Mouse (Mus musculus) limb, embryonic 12.5 days (tissue): Measurements from ENCODE around the gene Tmem54. TPM values are rescaled to one million over a fixed set of nuclear protein-coding genes. Genes with fewer than 3 reads are reported as not detected.

ENCODE experiments used
- ATAC-seq: fragments of 200-750 bp; cut with Nextera tagmentation; 2 replicates; pipeline ENCODE4 v1.8.0; 2017; ENCODE audit warnings: low read depth, moderate TSS enrichment; ENCODE audit not compliant: insufficient number of reproducible peaks, insufficient read depth, low FRiP score, low TSS enrichment
- H3K27ac ChIP-seq: fragments of 300-500 bp; sonication (generic); 2 replicates; pipeline ENCODE4 v1.5.1; 2016; ENCODE audit warnings: mild to moderate bottlenecking, moderate library complexity
- H3K27me3 ChIP-seq: fragments of 300-500 bp; sonication (generic); 2 replicates; pipeline ENCODE4 v1.6.1; 2016; ENCODE audit warnings: mild to moderate bottlenecking, moderate library complexity
- H3K36me3 ChIP-seq: fragments of 300-500 bp; sonication (generic); 2 replicates; pipeline ENCODE4 v1.6.1; 2016; ENCODE audit warnings: mild to moderate bottlenecking, moderate library complexity
- H3K4me1 ChIP-seq: fragments of 300-500 bp; sonication (generic); replicated peaks from 2 replicates; pipeline ENCODE4 v1.6.1; 2016
- H3K4me2 ChIP-seq: fragments of 300-500 bp; sonication (generic); 2 replicates; pipeline ENCODE4 v1.6.1; 2016; ENCODE audit warnings: mild to moderate bottlenecking, moderate library complexity
- H3K4me3 ChIP-seq: fragments of 300-500 bp; sonication (generic); replicated peaks from 2 replicates; pipeline ENCODE4 v1.5.1; 2016; ENCODE audit warnings: mild to moderate bottlenecking
- H3K9ac ChIP-seq: fragments of 300-500 bp; sonication (generic); replicated peaks from 2 replicates; pipeline ENCODE4 v1.6.1; 2016; ENCODE audit warnings: mild to moderate bottlenecking, moderate library complexity
- H3K9me3 ChIP-seq: fragments of 300-500 bp; sonication (generic); 2 replicates; pipeline ENCODE4 v1.6.1; 2016; ENCODE audit warnings: mild to moderate bottlenecking, moderate library complexity
- WGBS: fragments of 180-500 bp; shearing (Covaris S2); methylation state at CpG from one replicate; pipeline ENCODE4 v1.1.7; 2016; 5-methylcytosine and 5-hydroxymethylcytosine counted together
- polyA plus RNA-seq: library from polyadenylated mRNA; unstranded; fragments of >200 nt; fragmentation: Nextera tagmentation; extraction: Ambion mirVana; gene quantifications from 2 replicates; pipeline ENCODE4 v1.2.1, GENCODE M21; 2016

Tmem54 gene
- polyA plus RNA-seq, 1 experiment from 2014 or later, result 4.2 TPM

- no peak overlapping the region for H3K9ac ChIP-seq
- no peaks in the 10 kb centered on the region for H3K9me3 ChIP-seq
- H3K4me2 ChIP-seq, result no peak overlapping the region
- no peak for ATAC-seq
- H3K4me1 ChIP-seq, result peaks cover 8% of the 10 kb centered on the region
- WGBS, result 91% methylated on average over 11 of the region's 11 CpGs
- H3K36me3 ChIP-seq, result peaks cover 27% of the 10 kb centered on the region; the same call in 1 of the 2 replicates
- H3K27me3 ChIP-seq, result peaks cover 17% of the 10 kb centered on the region
- H3K4me3 ChIP-seq, result no peak overlapping the region
- H3K27ac ChIP-seq, result no peak overlapping the region
These were observed 37.2 kb downstream of the Tmem54 start for GRCm38 (mm10) chr4:129142439-129143045.

DNA sequence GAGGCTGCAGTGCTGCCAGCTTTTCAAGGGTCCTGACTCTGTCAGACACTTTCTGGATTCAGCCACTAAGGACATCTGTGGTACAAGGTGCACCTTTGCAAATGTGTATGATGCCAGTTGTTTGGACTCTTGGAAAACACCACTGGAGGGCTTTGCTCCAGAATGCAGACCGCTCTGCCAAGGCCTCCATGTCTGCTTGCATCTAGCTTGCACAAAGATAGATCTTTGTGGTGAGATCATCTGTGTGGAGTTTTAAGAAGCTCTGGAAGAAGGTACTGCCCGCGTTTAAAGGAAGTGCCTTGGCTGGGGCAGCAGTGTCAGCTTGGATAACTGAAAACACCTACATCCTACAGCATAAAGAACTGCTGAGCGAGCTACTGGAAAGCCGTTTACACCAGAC lies 38.2 kb downstream of the Tmem54 start:
- no peak overlapping the region for H3K4me3 ChIP-seq
- 85% methylated on average over 5 of the region's 5 CpGs for WGBS
- H3K4me2 ChIP-seq, result no peak overlapping the region
- peaks cover 5% of the 10 kb centered on the region; the same call in 1 of the 2 replicates for H3K4me1 ChIP-seq
- H3K9me3 ChIP-seq, result no peaks in the 10 kb centered on the region
- peaks cover 36% of the 10 kb centered on the region; the same call in 1 of the 2 replicates for H3K36me3 ChIP-seq
- H3K9ac ChIP-seq, result no peak overlapping the region
- peaks cover 7% of the 10 kb centered on the region; the same call in 1 of the 2 replicates for H3K27me3 ChIP-seq
- peak overlapping the region; percentile 14 for H3K27ac ChIP-seq
- ATAC-seq, result no peak

DNA sequence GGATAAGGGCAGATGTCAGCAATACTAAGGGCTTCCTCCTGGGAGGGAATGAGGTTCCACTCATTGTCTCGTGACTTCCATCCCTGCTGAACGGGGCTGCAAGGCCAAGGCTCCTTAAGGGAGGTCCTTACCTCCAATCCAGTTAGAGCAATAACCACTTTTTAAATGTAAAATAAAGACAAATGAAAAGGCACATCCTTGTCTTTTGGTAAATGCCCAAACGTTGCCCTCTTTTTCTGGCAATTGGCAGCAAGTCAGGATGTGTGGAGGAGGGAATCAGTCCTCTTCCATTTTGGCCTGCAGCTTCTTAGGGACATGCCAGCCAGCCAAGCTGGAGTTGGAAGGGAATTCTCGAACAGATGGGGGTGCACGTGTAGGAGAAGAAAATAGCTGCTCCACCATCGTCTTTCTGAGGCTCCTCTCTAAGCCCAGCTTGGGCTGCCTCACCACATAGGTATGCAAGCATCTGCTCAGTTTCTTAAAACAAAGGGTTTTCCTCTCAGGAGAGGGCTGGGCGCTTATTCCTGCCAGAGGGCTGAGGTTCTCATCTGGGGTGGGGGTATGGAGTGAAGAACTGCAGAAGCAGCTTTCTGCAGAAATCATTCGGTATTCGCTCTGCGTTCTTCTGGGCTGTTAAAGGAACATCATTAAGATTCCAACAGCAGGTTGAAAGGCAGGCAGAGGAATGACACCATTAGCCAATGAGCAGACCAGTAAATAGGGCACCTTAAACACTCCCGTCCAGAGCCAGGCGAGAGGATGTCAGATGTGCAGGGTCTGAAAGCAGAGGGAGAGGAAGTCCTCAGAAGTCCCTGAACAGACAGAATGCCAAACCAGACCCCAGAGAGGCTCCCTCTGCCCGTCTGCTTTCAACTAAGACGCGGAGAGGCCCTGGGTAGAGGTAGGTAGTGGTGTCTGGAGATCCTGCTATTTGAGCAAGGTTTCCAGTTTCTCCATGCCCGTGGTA lies 39.3 kb downstream of the Tmem54 start:
- Histone ChIP-seq H3K27ac (peak overlapping the region; percentile 47), H3K4me1 (peaks cover 5% of the 10 kb centered on the region; the same call in 1 of the 2 replicates), H3K9ac (no peak overlapping the region), H3K9me3 (no peaks in the 10 kb centered on the region), H3K27me3 (no peaks in the 10 kb centered on the region), H3K36me3 (peaks cover 45% of the 10 kb centered on the region), H3K4me3 (no peak overlapping the region), H3K4me2 (no peak overlapping the region)
- no peak for ATAC-seq
- 47% methylated on average over 16 of the region's 16 CpGs for WGBS

DNA sequence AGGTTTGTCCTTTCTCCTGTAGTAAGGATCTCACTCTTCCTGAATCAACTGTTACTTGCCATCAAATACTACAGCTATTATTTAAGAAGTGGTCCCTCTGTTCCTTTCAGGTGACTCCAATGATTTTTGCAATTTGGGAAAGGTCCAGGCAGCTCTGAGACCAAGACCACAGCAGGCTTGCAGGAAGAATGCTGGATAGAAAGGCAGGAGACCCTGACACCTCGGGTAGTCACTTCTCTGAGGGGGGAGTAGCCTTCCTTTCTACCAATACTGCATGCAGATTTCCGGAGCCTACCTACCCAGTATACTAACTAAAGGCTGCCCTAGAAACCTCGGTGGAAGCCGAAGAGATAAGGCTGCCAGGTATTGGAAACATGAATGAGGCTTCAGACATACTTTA lies 40.1 kb downstream of the Tmem54 start:
- peak overlapping the region; percentile 47; the same call in 1 of the 2 replicates for H3K27ac ChIP-seq
- H3K4me1 ChIP-seq, result peaks cover 5% of the 10 kb centered on the region; the same call in 1 of the 2 replicates
- peaks cover 47% of the 10 kb centered on the region for H3K36me3 ChIP-seq
- no peak overlapping the region for H3K4me2 ChIP-seq
- H3K9me3 ChIP-seq, result no peaks in the 10 kb centered on the region
- no peaks in the 10 kb centered on the region for H3K27me3 ChIP-seq
- H3K4me3 ChIP-seq, result no peak overlapping the region
- H3K9ac ChIP-seq, result no peak overlapping the region
- 70% methylated on average over 4 of the region's 4 CpGs for WGBS
- ATAC-seq, result no peak

GRCm38 (mm10) chr4:129145943-129146342 lies 40.6 kb downstream of the Tmem54 start:
- H3K36me3 ChIP-seq, result peaks cover 52% of the 10 kb centered on the region
- H3K9me3 ChIP-seq, result no peaks in the 10 kb centered on the region
- no peaks in the 10 kb centered on the region for H3K27me3 ChIP-seq
- WGBS, result 73% methylated on average over 4 of the region's 4 CpGs
- H3K4me3 ChIP-seq, result no peak overlapping the region
- no peak for ATAC-seq
- H3K9ac ChIP-seq, result no peak overlapping the region
- no peak overlapping the region for H3K4me2 ChIP-seq
- H3K4me1 ChIP-seq, result peaks cover 5% of the 10 kb centered on the region; the same call in 1 of the 2 replicates
- H3K27ac ChIP-seq, result no peak overlapping the region

DNA sequence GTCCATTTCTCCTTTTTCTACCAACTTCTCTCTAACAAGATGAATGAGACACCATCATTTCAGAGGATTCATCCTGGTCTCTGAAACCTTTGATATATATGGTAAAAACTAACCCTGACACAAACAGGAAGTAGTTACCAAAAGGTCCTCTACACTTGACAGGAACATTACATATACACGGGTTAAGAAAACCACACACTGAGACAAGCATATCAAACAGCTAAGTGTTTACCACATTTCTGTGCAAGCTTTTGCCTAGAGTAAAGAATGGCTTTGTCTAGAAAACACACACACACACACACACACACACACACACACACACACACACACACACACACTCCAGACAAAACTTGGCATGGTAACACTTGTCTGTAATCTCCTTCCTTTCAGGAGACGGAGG lies 41.0 kb downstream of the Tmem54 start:
- no peak for ATAC-seq
- no peaks in the 10 kb centered on the region for H3K27me3 ChIP-seq
- no peak overlapping the region; the same call in 1 of the 2 replicates for H3K27ac ChIP-seq
- peaks cover 57% of the 10 kb centered on the region for H3K36me3 ChIP-seq
- WGBS, result 70% methylated on average over 2 of the region's 2 CpGs
- H3K4me2 ChIP-seq, result no peak overlapping the region
- H3K9ac ChIP-seq, result no peak overlapping the region
- no peak overlapping the region for H3K4me3 ChIP-seq
- peaks cover 5% of the 10 kb centered on the region; the same call in 1 of the 2 replicates for H3K4me1 ChIP-seq
- no peaks in the 10 kb centered on the region for H3K9me3 ChIP-seq

DNA sequence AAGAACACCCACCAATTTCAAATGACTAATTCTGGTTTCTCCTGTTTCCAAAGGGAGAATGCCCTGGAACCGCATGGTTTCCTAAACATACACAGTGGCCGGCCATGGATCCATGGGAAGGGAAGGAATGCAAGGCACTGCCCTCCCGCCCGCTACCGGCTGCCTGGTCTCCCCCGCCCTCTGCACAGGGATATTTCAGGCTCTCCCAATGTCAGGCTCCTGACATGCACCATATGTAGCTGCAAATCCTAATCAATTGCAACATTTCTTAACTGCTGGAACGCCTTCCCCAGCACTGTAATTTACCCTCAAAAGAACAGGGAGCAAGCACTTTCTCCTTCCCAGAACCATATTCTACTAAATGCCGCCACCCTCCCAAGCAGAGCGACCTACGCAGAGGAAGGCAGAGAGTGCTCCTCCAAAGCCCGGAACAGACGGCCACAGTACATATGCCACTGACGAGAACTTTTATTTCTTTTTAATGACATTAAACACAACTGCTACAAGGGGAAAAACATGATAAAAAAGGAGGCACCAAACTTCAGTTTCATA lies 42.3 kb downstream of the Tmem54 start:
- Histone ChIP-seq H3K4me1 (peaks cover 5% of the 10 kb centered on the region; the same call in 1 of the 2 replicates), H3K27me3 (no peaks in the 10 kb centered on the region), H3K9ac (no peak overlapping the region), H3K36me3 (peaks cover 67% of the 10 kb centered on the region), H3K27ac (no peak overlapping the region), H3K4me2 (no peak overlapping the region), H3K4me3 (no peak overlapping the region), H3K9me3 (no peaks in the 10 kb centered on the region)
- WGBS, result 88% methylated on average over 13 of the region's 13 CpGs
- ATAC-seq, result no peak

- WGBS, result 91% methylated on average over 1 of the region's 1 CpGs
- H3K36me3 ChIP-seq, result peaks cover 70% of the 10 kb centered on the region
These were observed 44.0 kb downstream of the Tmem54 start for GRCm38 (mm10) chr4:129149321-129149720.

GRCm38 (mm10) chr4:129151276-129151811 lies 46.0 kb downstream of the Tmem54 start:
- Histone ChIP-seq H3K36me3 (peaks cover 88% of the 10 kb centered on the region), H3K27ac (no peak overlapping the region), H3K27me3 (no peaks in the 10 kb centered on the region), H3K4me2 (no peak overlapping the region), H3K4me3 (no peak overlapping the region), H3K4me1 (no peaks in the 10 kb centered on the region), H3K9me3 (no peaks in the 10 kb centered on the region), H3K9ac (no peak overlapping the region)
- ATAC-seq, result no peak
- WGBS, result 88% methylated on average over 4 of the region's 4 CpGs

More at GRCm38 (mm10) chr4:129149321-129149720, 44.0 kb downstream of the Tmem54 start:
- Histone ChIP-seq H3K4me2 (no peak overlapping the region), H3K9ac (no peak overlapping the region), H3K27me3 (no peaks in the 10 kb centered on the region), H3K4me1 (peaks cover 5% of the 10 kb centered on the region; the same call in 1 of the 2 replicates), H3K4me3 (no peak overlapping the region), H3K27ac (no peak overlapping the region), H3K9me3 (no peaks in the 10 kb centered on the region)
- no peak for ATAC-seq

DNA sequence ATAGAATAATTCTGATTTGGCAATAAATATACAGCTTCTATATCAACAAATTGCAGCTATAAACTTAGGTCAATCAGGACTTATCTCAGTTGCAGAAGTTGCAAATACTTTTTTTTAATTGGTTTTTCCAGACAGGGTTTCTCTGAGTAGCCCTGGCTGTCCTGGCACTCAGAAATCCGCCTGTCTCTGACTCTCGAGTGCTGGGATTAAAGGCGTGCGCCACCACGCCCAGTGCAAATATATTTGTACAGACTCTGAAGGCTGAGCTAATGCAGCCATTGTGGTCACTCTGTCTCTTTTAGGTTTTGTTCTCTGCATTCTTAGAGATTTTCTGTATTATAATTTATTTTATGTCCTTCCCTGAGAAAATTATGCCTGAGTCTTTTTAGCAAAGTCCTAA lies 52.2 kb downstream of the Tmem54 start:
- H3K9me3 ChIP-seq, result no peaks in the 10 kb centered on the region
- H3K4me3 ChIP-seq, result no peak overlapping the region
- no peak overlapping the region for H3K27ac ChIP-seq
- peaks cover 85% of the 10 kb centered on the region for H3K36me3 ChIP-seq
- no peak overlapping the region for H3K9ac ChIP-seq
- 92% methylated on average over 5 of the region's 5 CpGs for WGBS
- no peaks in the 10 kb centered on the region for H3K4me1 ChIP-seq
- no peak for ATAC-seq
- no peak overlapping the region for H3K4me2 ChIP-seq
- H3K27me3 ChIP-seq, result no peaks in the 10 kb centered on the region

GRCm38 (mm10) chr4:129158549-129158948 lies 53.2 kb downstream of the Tmem54 start:
- no peak overlapping the region for H3K4me2 ChIP-seq
- no peaks in the 10 kb centered on the region for H3K27me3 ChIP-seq
- H3K27ac ChIP-seq, result no peak overlapping the region
- no peaks in the 10 kb centered on the region for H3K4me1 ChIP-seq
- no peaks in the 10 kb centered on the region for H3K9me3 ChIP-seq
- WGBS, result 78% methylated on average over 3 of the region's 3 CpGs
- H3K4me3 ChIP-seq, result no peak overlapping the region
- H3K36me3 ChIP-seq, result peaks cover 85% of the 10 kb centered on the region
- H3K9ac ChIP-seq, result no peak overlapping the region
- no peak for ATAC-seq
